Mouse (Mus musculus) CH12.LX (cell line): ENCODE measurements around the gene Bod1. TPM values are rescaled to one million over a fixed set of nuclear protein-coding genes. Genes with fewer than 3 reads are reported as not detected.

Experiments
- DNase-seq: peaks from one replicate; pipeline ENCODE4 v3.0.0-alpha.2; 2013; ENCODE audit errors: extremely low read depth
- H3K27ac ChIP-seq: 2 replicates; pipeline ENCODE4 v1.5.1; 2012; ENCODE audit warnings: low read depth, mild to moderate bottlenecking, control low read depth, moderate library complexity; ENCODE audit not compliant: insufficient read depth
- H3K27me3 ChIP-seq: replicated peaks from 2 replicates; pipeline ENCODE3; 2012; ENCODE audit warnings: inconsistent platforms
- H3K36me3 ChIP-seq, 2 experiments: replicated peaks in 1 of 2; 2 replicates each; pipeline versions ENCODE3 to v1.6.1; 2012; ENCODE audit warnings: inconsistent platforms in 1 of 2, low read length in 1 of 2, mild to moderate bottlenecking in 1 of 2, mixed read lengths in 1 of 2, moderate library complexity in 1 of 2; ENCODE audit not compliant: control insufficient read depth in 1 of 2, insufficient read depth in 1 of 2
- H3K4me1 ChIP-seq, 2 experiments: 2 replicates each; pipeline ENCODE4 v1.6.1; 2012; ENCODE audit warnings: inconsistent platforms in 1 of 2, moderate library complexity in 1 of 2; ENCODE audit not compliant: insufficient read depth in 2 of 2, control insufficient read depth in 1 of 2
- H3K4me2 ChIP-seq: 2 replicates; pipeline ENCODE4 v1.6.1; 2012; ENCODE audit warnings: low read depth, mild to moderate bottlenecking, control low read depth; ENCODE audit not compliant: poor library complexity, insufficient read depth, severe bottlenecking
- H3K4me3 ChIP-seq, 3 experiments: fragments of 150-350 bp in 1 of 3; sonication (generic) in 1 of 3; replicated peaks in 1 of 3; 2 replicates each; pipeline versions ENCODE3 to v1.5.1; 2011 to 2012; ENCODE audit warnings: low read depth in 2 of 3, low read length in 2 of 3, mild to moderate bottlenecking in 2 of 3, moderate library complexity in 2 of 3, control low read depth in 1 of 3, improper control_type of control experiment in 1 of 3, inconsistent platforms in 1 of 3, mixed read lengths in 1 of 3; ENCODE audit not compliant: poor library complexity in 1 of 3
- H3K79me2 ChIP-seq: replicated peaks from 2 replicates; pipeline ENCODE4 v1.6.1; 2012; ENCODE audit warnings: mild to moderate bottlenecking, moderate library complexity; ENCODE audit not compliant: control insufficient read depth, poor library complexity, insufficient read depth, severe bottlenecking; ENCODE audit errors: extremely low read depth
- H3K9ac ChIP-seq: 2 replicates; pipeline ENCODE4 v1.6.1; 2012; ENCODE audit warnings: low read depth, mild to moderate bottlenecking, control low read depth, moderate library complexity; ENCODE audit not compliant: insufficient read depth
- H3K9me3 ChIP-seq: replicated peaks from 2 replicates; pipeline ENCODE3; 2012; ENCODE audit warnings: low read length, inconsistent platforms, mixed read lengths
- CHD1 ChIP-seq: IDR thresholded peaks from 2 replicates; pipeline ENCODE4 v1.6.1; 2012; ENCODE audit warnings: low read depth, low read length, improper control_type of control experiment, inconsistent platforms
- CHD2 ChIP-seq: IDR thresholded peaks from 2 replicates; pipeline ENCODE4 v1.6.1; 2011; ENCODE audit warnings: low read length, improper control_type of control experiment
- CTCF ChIP-seq, 2 experiments: IDR thresholded peaks in 1 of 2; conservative IDR thresholded peaks in 1 of 2; 2 replicates each; pipeline ENCODE4 v1.5.1; 2011 to 2012; ENCODE audit warnings: low read depth in 2 of 2, low read length in 2 of 2, improper control_type of control experiment in 1 of 2, inconsistent platforms in 1 of 2, mild to moderate bottlenecking in 1 of 2, moderate library complexity in 1 of 2
- E2F4 ChIP-seq: IDR thresholded peaks from 2 replicates; pipeline ENCODE4 v1.6.1; 2011; ENCODE audit warnings: low read depth, low read length, improper control_type of control experiment; ENCODE audit not compliant: insufficient replicate concordance
- ELF1 ChIP-seq: IDR thresholded peaks from 2 replicates; pipeline ENCODE4 v1.6.1; 2014; ENCODE audit warnings: low read depth, mild to moderate bottlenecking, inconsistent platforms, low read length, improper control_type of control experiment
- GABPA ChIP-seq: IDR thresholded peaks from 2 replicates; pipeline ENCODE4 v1.6.1; 2012; ENCODE audit warnings: low read depth, low read length, improper control_type of control experiment, inconsistent platforms; ENCODE audit not compliant: insufficient replicate concordance
- HCFC1 ChIP-seq: IDR thresholded peaks from 2 replicates; pipeline ENCODE4 v1.6.1; 2012; ENCODE audit warnings: low read depth, mild to moderate bottlenecking, inconsistent platforms, low read length, improper control_type of control experiment
- JUN ChIP-seq: IDR thresholded peaks from 2 replicates; pipeline ENCODE4 v1.6.1; 2011; ENCODE audit warnings: low read depth, mild to moderate bottlenecking, low read length, improper control_type of control experiment, moderate library complexity; ENCODE audit not compliant: insufficient read depth
- MAX ChIP-seq: IDR thresholded peaks from 2 replicates; pipeline ENCODE4 v1.6.1; 2011; ENCODE audit warnings: low read length, improper control_type of control experiment
- MXI1 ChIP-seq: IDR thresholded peaks from 2 replicates; pipeline ENCODE4 v1.6.1; 2011; ENCODE audit warnings: mild to moderate bottlenecking, low read depth, low read length, improper control_type of control experiment
- MYC ChIP-seq: IDR thresholded peaks from 2 replicates; pipeline ENCODE4 v1.6.1; 2011; ENCODE audit warnings: low read depth, mild to moderate bottlenecking, improper control_type of control experiment, low read length
- NELFE ChIP-seq: IDR thresholded peaks from 2 replicates; pipeline ENCODE4 v1.6.1; 2011; ENCODE audit warnings: low read depth, low read length, improper control_type of control experiment
- NRF1 ChIP-seq: IDR thresholded peaks from 2 replicates; pipeline ENCODE4 v1.6.1; 2014; ENCODE audit warnings: low read depth, mild to moderate bottlenecking, inconsistent platforms, low read length, improper control_type of control experiment, moderate library complexity
- PAX5 ChIP-seq: IDR thresholded peaks from 2 replicates; pipeline ENCODE4 v1.6.1; 2012; ENCODE audit warnings: low read length, inconsistent platforms, mixed read lengths
- POLR2A ChIP-seq: IDR thresholded peaks from 2 replicates; pipeline ENCODE4 v1.6.1; 2011; ENCODE audit warnings: low read depth, mild to moderate bottlenecking, improper control_type of control experiment, low read length
- RAD21 ChIP-seq: IDR thresholded peaks from 2 replicates; pipeline ENCODE4 v1.6.1; 2011; ENCODE audit warnings: low read depth, mild to moderate bottlenecking, low read length, improper control_type of control experiment, moderate library complexity
- RCOR1 ChIP-seq: conservative IDR thresholded peaks from 2 replicates; pipeline ENCODE4 v1.6.1; 2012; ENCODE audit warnings: low read depth, mild to moderate bottlenecking, inconsistent platforms, low read length, improper control_type of control experiment
- SIN3A ChIP-seq: IDR thresholded peaks from 2 replicates; pipeline ENCODE4 v1.6.1; 2012; ENCODE audit warnings: low read length, improper control_type of control experiment, inconsistent platforms
- SMC3 ChIP-seq: IDR thresholded peaks from 2 replicates; pipeline ENCODE4 v1.6.1; 2011; ENCODE audit warnings: low read depth, low read length, improper control_type of control experiment
- TBP ChIP-seq: conservative IDR thresholded peaks from 2 replicates; pipeline ENCODE4 v1.6.1; 2011; ENCODE audit warnings: low read depth, low read length, improper control_type of control experiment
- TCF12 ChIP-seq: IDR thresholded peaks from 2 replicates; pipeline ENCODE4 v1.6.1; 2014; ENCODE audit warnings: low read depth, mild to moderate bottlenecking, inconsistent platforms, low read length, improper control_type of control experiment
- USF1 ChIP-seq: IDR thresholded peaks from 2 replicates; pipeline ENCODE4 v1.6.1; 2014; ENCODE audit warnings: low read depth, mild to moderate bottlenecking, inconsistent platforms, low read length, improper control_type of control experiment
- ZC3H11A ChIP-seq: IDR thresholded peaks from 2 replicates; pipeline ENCODE4 v1.6.1; 2012; ENCODE audit warnings: low read depth, mild to moderate bottlenecking, inconsistent platforms, low read length, improper control_type of control experiment
- ZMIZ1 ChIP-seq: IDR thresholded peaks from 2 replicates; pipeline ENCODE4 v1.6.1; 2012; ENCODE audit warnings: low read depth, mild to moderate bottlenecking, inconsistent platforms, low read length, improper control_type of control experiment
- ZNF384 ChIP-seq: IDR thresholded peaks from 2 replicates; pipeline ENCODE4 v1.6.1; 2012; ENCODE audit warnings: low read depth, low read length, improper control_type of control experiment, inconsistent platforms
- dilution Hi-C: fragments of 300-500 bp; cut with MboI; formaldehyde crosslinking; loops from 2 replicates; pipeline ENCODE4 v1.14.3; 2020; ENCODE audit warnings: low sequenced_read_pairs; ENCODE audit not compliant: extremely low pct_unique_long_range_greater_than_20kb, extremely low pct_ligation_motif_present
- in situ Hi-C: fragments of 300-500 bp; cut with MboI; formaldehyde crosslinking; loops from 3 replicates; pipeline ENCODE4 v1.14.3; 2019; ENCODE audit warnings: low sequenced_read_pairs, low pct_ligation_motif_present, low pct_unique_long_range_greater_than_20kb, mixed read lengths
- polyA plus RNA-seq: library from polyadenylated mRNA; unstranded; fragments of >175 nt; gene quantifications from 2 replicates; pipeline ENCODE4 v1.2.1, GENCODE M21; 2012; ENCODE audit warnings: low read depth; ENCODE audit not compliant: insufficient read length
- total RNA-seq, 2 experiments: library from RNA; depleted of rRNA; stranded (reverse); fragments of 300-350 nt in 1 of 2; fragments of >200 nt in 1 of 2; gene quantifications; 2 replicates each; pipeline ENCODE4 v1.2.3; 2012 to 2014

Bod1 gene
- total and polyA plus RNA-seq, 3 experiments, result 32.6 to 38.2 (median 33.2) TPM

- no peak overlapping the region for H3K4me2 ChIP-seq
- TF ChIP-seq USF1 (no peak), RCOR1 (no peak), CHD1 (no peak), NELFE (no peak), CTCF (conservative IDR thresholded peaks at IDR 0.05 in 1 of 2, IDR thresholded peaks at IDR 0.05 in 1 of 2; ENCODE audit: low read depth in 2 of 2, low read length in 2 of 2) (no peak), E2F4 (no peak), RAD21 (no peak), SMC3 (no peak), JUN (no peak), MYC (no peak), MAX (no peak), GABPA (no peak), ZC3H11A (no peak), TBP (no peak)
- no peaks in the 10 kb centered on the region for H3K27me3 ChIP-seq
- no peak for DNase-seq
- in situ Hi-C loops (loop anchor here (10.0 to 25.0 kb wide), 2 partner anchors 363 to 930 kb away; no protein-coding TSS in a partner anchor), dilution Hi-C loops (no loop called here)
- no peak overlapping the region for H3K27ac ChIP-seq
- H3K79me2 ChIP-seq, result no peaks in the 10 kb centered on the region
- H3K36me3 ChIP-seq, result no peaks in the 10 kb centered on the region
- no peak overlapping the region for H3K4me3 ChIP-seq
- no peak overlapping the region for H3K9ac ChIP-seq
- peaks cover 0 to 14% of the 10 kb centered on the region in 2 experiments; a peak in 2 of 4 replicates for H3K4me1 ChIP-seq
- H3K9me3 ChIP-seq, result no peaks in the 10 kb centered on the region
Observed at GRCm38 (mm10) chr11:31617797-31618196, 53.9 kb downstream of the Bod1 start.

- Histone ChIP-seq H3K36me3 (no peaks in the 10 kb centered on the region), H3K79me2 (no peaks in the 10 kb centered on the region), H3K27ac (no peak overlapping the region), H3K9ac (no peak overlapping the region), H3K4me1 (peaks cover 0 to 14% of the 10 kb centered on the region in 2 experiments; a peak in 2 of 4 replicates), H3K4me3 (no peak overlapping the region), H3K9me3 (no peaks in the 10 kb centered on the region), H3K4me2 (no peak overlapping the region), H3K27me3 (no peaks in the 10 kb centered on the region)
- dilution Hi-C loops, result no loop called here
- no peak for DNase-seq
- in situ Hi-C loops, result loop anchor here (10.0 to 25.0 kb wide), 2 partner anchors 362 to 930 kb away; no protein-coding TSS in a partner anchor
- TF ChIP-seq POLR2A (no peak), SIN3A (no peak), CHD2 (no peak), NRF1 (no peak), TCF12 (no peak), JUN (no peak), ZC3H11A (no peak), ZMIZ1 (no peak), GABPA (no peak), ELF1 (no peak), ZNF384 (no peak), HCFC1 (no peak), PAX5 (no peak), CHD1 (no peak), MXI1 (no peak)
Observed at GRCm38 (mm10) chr11:31617236-31617635, 54.4 kb downstream of the Bod1 start.
